Mouse (Mus musculus) stomach, postnatal 0 days (tissue): ENCODE measurements at regions not wholly inside any gene's neighbourhood (a gene's known extent, or its start where the extent isn't known, plus 50 kb on each side); places are given as distances from the start of the nearest gene placed in this dataset.
"Not testable (repeated sequence)": the region's sequence is repeated elsewhere in the genome, so short reads cannot be mapped to it uniquely, and the experiment has no call there.

Source experiments
- ATAC-seq: fragments of 200-750 bp; cut with Nextera tagmentation; 2 replicates; pipeline ENCODE4 v1.8.0; 2017; ENCODE audit not compliant: low FRiP score, low TSS enrichment
- DNase-seq: peaks from one replicate; pipeline ENCODE4 v3.0.0-alpha.2; 2016; ENCODE audit warnings: low spot score
- H3K27ac ChIP-seq: fragments of 300-500 bp; sonication (generic); replicated peaks from 2 replicates; pipeline ENCODE4 v1.5.1; 2014; ENCODE audit warnings: mild to moderate bottlenecking, control low read depth
- H3K27me3 ChIP-seq: fragments of 300-500 bp; sonication (generic); 2 replicates; pipeline ENCODE4 v1.6.1; 2014; ENCODE audit warnings: low read length; ENCODE audit not compliant: control insufficient read depth, insufficient read depth
- H3K36me3 ChIP-seq: fragments of 300-500 bp; sonication (generic); 2 replicates; pipeline ENCODE4 v1.6.1; 2014; ENCODE audit warnings: low read length, mixed read lengths; ENCODE audit not compliant: control insufficient read depth, insufficient read depth
- H3K4me1 ChIP-seq: fragments of 300-500 bp; sonication (generic); replicated peaks from 2 replicates; pipeline ENCODE4 v1.6.1; 2014; ENCODE audit warnings: antibody characterized with exemption; ENCODE audit not compliant: control insufficient read depth, insufficient read depth
- H3K4me2 ChIP-seq: fragments of 300-500 bp; sonication (generic); replicated peaks from 2 replicates; pipeline ENCODE4 v1.6.1; 2014; ENCODE audit warnings: low read depth, mild to moderate bottlenecking, control low read depth, moderate library complexity
- H3K4me3 ChIP-seq: fragments of 300-500 bp; sonication (generic); 2 replicates; pipeline ENCODE4 v1.5.1; 2014; ENCODE audit warnings: low read depth, low read length, control low read depth
- H3K9ac ChIP-seq: fragments of 300-500 bp; sonication (generic); 2 replicates; pipeline ENCODE4 v1.6.1; 2014; ENCODE audit warnings: mild to moderate bottlenecking, low read length, control low read depth, mixed read lengths
- H3K9me3 ChIP-seq: fragments of 300-500 bp; sonication (generic); 2 replicates; pipeline ENCODE4 v1.6.1; 2016; ENCODE audit warnings: low read length; ENCODE audit not compliant: control insufficient read depth
- CTCF ChIP-seq: IDR thresholded peaks from 2 replicates; pipeline ENCODE4 v1.5.1; 2016; ENCODE audit warnings: antibody characterized with exemption, low read depth, mild to moderate bottlenecking, moderate library complexity
- EP300 ChIP-seq: optimal IDR thresholded peaks from 2 replicates; pipeline ENCODE3; 2016; ENCODE audit warnings: antibody characterized with exemption
- WGBS: fragments of 180-500 bp; shearing (Covaris S2); extraction: QIAGEN DNeasy Blood & Tissue Kit; methylation state at CpG from one replicate; pipeline ENCODE4 v1.1.7; 2014; 5-methylcytosine and 5-hydroxymethylcytosine counted together

DNA sequence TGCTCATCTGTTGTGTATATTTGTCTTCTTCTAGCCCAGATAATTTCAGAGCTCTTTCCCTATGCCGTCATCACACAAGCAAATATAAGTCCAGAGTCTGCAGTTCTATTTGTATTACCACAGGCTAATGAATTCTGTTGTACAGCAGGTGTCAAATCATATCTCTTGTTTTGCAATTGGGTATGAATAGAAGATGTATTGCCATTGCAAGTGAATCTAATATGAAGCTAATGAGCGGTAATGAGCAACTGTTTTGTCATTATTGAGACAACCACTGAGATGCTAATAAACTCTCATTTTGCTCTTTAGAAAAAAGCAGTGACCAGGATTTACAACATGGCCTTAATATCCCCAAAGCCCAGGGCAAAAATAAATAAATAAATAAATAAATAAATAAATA is 73.5 kb upstream of the Vrk2 start:
- Histone ChIP-seq H3K4me2 (no peak overlapping the region), H3K27ac (no peak overlapping the region), H3K27me3 (no peaks in the 10 kb centered on the region), H3K9ac (no peak overlapping the region), H3K9me3 (no peaks in the 10 kb centered on the region), H3K36me3 (no peaks in the 10 kb centered on the region), H3K4me3 (no peak overlapping the region), H3K4me1 (no peaks in the 10 kb centered on the region)
- DNase-seq = no peak
- TF ChIP-seq CTCF (no peak), EP300 (no peak)
- 82% methylated on average over 2 of the region's 2 CpGs for WGBS
- ATAC-seq = no peak

DNA sequence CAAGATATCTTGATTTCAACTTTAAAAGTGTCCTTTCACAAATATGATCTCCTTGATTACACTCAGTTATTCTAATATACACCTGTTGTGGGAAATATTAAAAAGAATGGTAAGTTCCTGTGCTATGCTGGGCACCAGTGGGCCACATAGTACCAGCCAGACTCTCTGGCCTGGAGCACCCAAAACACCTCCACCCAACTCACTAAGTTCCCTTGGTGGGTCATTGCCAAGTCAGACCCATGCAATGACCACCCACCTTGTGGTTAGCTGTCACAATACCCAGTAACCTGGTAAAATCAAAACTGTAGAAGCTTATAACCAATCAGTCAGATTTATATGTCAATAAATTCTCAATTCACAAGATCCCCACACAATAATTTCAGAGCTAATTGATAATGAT is 67.1 kb upstream of the Vrk2 start:
- H3K9ac ChIP-seq = no peak overlapping the region
- H3K36me3 ChIP-seq = no peaks in the 10 kb centered on the region
- no peaks in the 10 kb centered on the region for H3K27me3 ChIP-seq
- no peaks in the 10 kb centered on the region for H3K4me1 ChIP-seq
- no peak overlapping the region for H3K4me2 ChIP-seq
- TF ChIP-seq CTCF (no peak), EP300 (no peak)
- ATAC-seq (no peak), DNase-seq (no peak)
- no peaks in the 10 kb centered on the region for H3K9me3 ChIP-seq
- no peak overlapping the region for H3K4me3 ChIP-seq
- H3K27ac ChIP-seq = no peak overlapping the region

DNA sequence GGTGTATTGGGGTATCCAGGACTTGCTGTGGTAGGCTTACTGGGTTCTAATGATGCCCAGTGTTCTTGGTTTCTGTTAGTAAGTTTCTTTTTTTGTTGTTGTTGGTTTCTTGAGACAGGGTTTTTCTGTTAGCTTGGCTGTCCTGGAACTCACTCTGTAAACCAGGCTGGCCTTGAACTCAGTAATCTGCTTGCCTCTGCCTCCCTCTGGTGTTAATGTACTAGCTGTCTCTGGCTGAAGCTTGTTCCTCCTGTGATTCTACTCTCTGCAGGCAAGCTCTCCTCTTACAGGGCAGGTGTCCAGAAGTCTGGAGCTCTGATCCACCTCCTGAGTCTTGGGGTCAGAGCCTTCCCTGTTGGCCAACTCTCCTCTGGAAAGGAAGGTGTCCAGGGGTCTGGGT is 55.4 kb upstream of the Vrk2 start:
- not testable (repeated sequence) for H3K36me3 ChIP-seq, H3K27me3 ChIP-seq, H3K4me3 ChIP-seq, ATAC-seq, H3K9me3 ChIP-seq, H3K4me2 ChIP-seq, DNase-seq, H3K4me1 ChIP-seq, H3K27ac ChIP-seq, H3K9ac ChIP-seq
